Mouse (Mus musculus): Measurements from ENCODE around the gene Mctp1. TPM values are rescaled to one million over a fixed set of nuclear protein-coding genes. Genes with fewer than 3 reads are reported as not detected.

Mctp1 gene
- polyA plus RNA-seq, 1 experiment from 2014 or later: 1.4 TPM

GRCm38 (mm10) chr13:76620525-76620924 is 236.2 kb downstream of the Mctp1 start:
- Histone ChIP-seq H3K4me2 (replicated peaks) (no peak overlapping the region), H3K9ac (no peak overlapping the region), H3K27ac (replicated peaks) (no peak overlapping the region), H3K36me3 (no peaks in the 10 kb centered on the region), H3K27me3 (no peaks in the 10 kb centered on the region), H3K9me3 (replicated peaks) (no peaks in the 10 kb centered on the region), H3K4me3 (replicated peaks) (no peak overlapping the region), H3K4me1 (no peaks in the 10 kb centered on the region)
- WGBS: 51% methylated on average over 1 of the region's 1 CpGs
- ATAC-seq (ENCODE audit: insufficient number of reproducible peaks, low FRiP score, low TSS enrichment, low read depth): no peak

- 76% methylated on average over 1 of the region's 1 CpGs for WGBS
- H3K36me3 ChIP-seq: no peaks in the 10 kb centered on the region
- H3K27ac ChIP-seq (replicated peaks): no peak overlapping the region
- no peak overlapping the region for H3K9ac ChIP-seq
- no peak overlapping the region for H3K4me2 ChIP-seq (replicated peaks)
- H3K4me1 ChIP-seq: no peaks in the 10 kb centered on the region
- H3K4me3 ChIP-seq (replicated peaks): no peak overlapping the region
- H3K27me3 ChIP-seq: no peaks in the 10 kb centered on the region
- no peak for ATAC-seq (ENCODE audit: insufficient number of reproducible peaks, low FRiP score, low TSS enrichment, low read depth)
- no peaks in the 10 kb centered on the region for H3K9me3 ChIP-seq (replicated peaks)
These were observed 249.4 kb downstream of the Mctp1 start for GRCm38 (mm10) chr13:76633707-76634106.

- Histone ChIP-seq H3K27me3 (no peaks in the 10 kb centered on the region), H3K9me3 (replicated peaks) (no peaks in the 10 kb centered on the region), H3K9ac (no peak overlapping the region), H3K27ac (replicated peaks) (no peak overlapping the region), H3K4me3 (replicated peaks) (no peak overlapping the region), H3K4me2 (replicated peaks) (no peak overlapping the region), H3K4me1 (no peaks in the 10 kb centered on the region), H3K36me3 (no peaks in the 10 kb centered on the region)
- ATAC-seq (ENCODE audit: insufficient number of reproducible peaks, low FRiP score, low TSS enrichment, low read depth): no peak
- 76% methylated on average over 2 of the region's 2 CpGs for WGBS
These were observed 253.9 kb downstream of the Mctp1 start for GRCm38 (mm10) chr13:76638282-76638681.

- H3K27ac ChIP-seq (replicated peaks): no peak overlapping the region
- no peak overlapping the region for H3K9ac ChIP-seq
- H3K4me2 ChIP-seq (replicated peaks): no peak overlapping the region
- no peaks in the 10 kb centered on the region for H3K4me1 ChIP-seq
- no peak overlapping the region for H3K4me3 ChIP-seq (replicated peaks)
- no peak for ATAC-seq (ENCODE audit: insufficient number of reproducible peaks, low FRiP score, low TSS enrichment, low read depth)
- no peaks in the 10 kb centered on the region for H3K27me3 ChIP-seq
- H3K36me3 ChIP-seq: no peaks in the 10 kb centered on the region
- no peaks in the 10 kb centered on the region for H3K9me3 ChIP-seq (replicated peaks)
These were observed 275.2 kb downstream of the Mctp1 start for GRCm38 (mm10) chr13:76659523-76659922.

- Histone ChIP-seq H3K9me3 (replicated peaks) (no peaks in the 10 kb centered on the region), H3K36me3 (no peaks in the 10 kb centered on the region), H3K4me1 (no peaks in the 10 kb centered on the region), H3K4me2 (replicated peaks) (no peak overlapping the region), H3K4me3 (replicated peaks) (no peak overlapping the region), H3K27me3 (no peaks in the 10 kb centered on the region), H3K27ac (replicated peaks) (no peak overlapping the region), H3K9ac (no peak overlapping the region)
- ATAC-seq (ENCODE audit: insufficient number of reproducible peaks, low FRiP score, low TSS enrichment, low read depth): no peak
These were observed 297.0 kb downstream of the Mctp1 start for GRCm38 (mm10) chr13:76681286-76681685.

GRCm38 (mm10) chr13:76689349-76689748 is 305.0 kb downstream of the Mctp1 start:
- ATAC-seq (ENCODE audit: insufficient number of reproducible peaks, low FRiP score, low TSS enrichment, low read depth): no peak
- 89% methylated on average over 2 of the region's 2 CpGs for WGBS
- no peak overlapping the region for H3K27ac ChIP-seq (replicated peaks)
- H3K9ac ChIP-seq: no peak overlapping the region
- no peaks in the 10 kb centered on the region for H3K27me3 ChIP-seq
- H3K4me1 ChIP-seq: no peaks in the 10 kb centered on the region
- no peaks in the 10 kb centered on the region for H3K36me3 ChIP-seq
- no peak overlapping the region for H3K4me2 ChIP-seq (replicated peaks)
- H3K9me3 ChIP-seq (replicated peaks): no peaks in the 10 kb centered on the region
- no peak overlapping the region for H3K4me3 ChIP-seq (replicated peaks)

GRCm38 (mm10) chr13:76690143-76690542 is 305.8 kb downstream of the Mctp1 start:
- H3K9me3 ChIP-seq (replicated peaks): no peaks in the 10 kb centered on the region
- no peak for ATAC-seq (ENCODE audit: insufficient number of reproducible peaks, low FRiP score, low TSS enrichment, low read depth)

GRCm38 (mm10) chr13:76690697-76691096 is 306.4 kb downstream of the Mctp1 start:
- no peaks in the 10 kb centered on the region for H3K9me3 ChIP-seq (replicated peaks)
- no peak overlapping the region for H3K4me2 ChIP-seq (replicated peaks)
- H3K36me3 ChIP-seq: no peaks in the 10 kb centered on the region
- H3K4me3 ChIP-seq (replicated peaks): no peak overlapping the region
- H3K27ac ChIP-seq (replicated peaks): no peak overlapping the region
- no peaks in the 10 kb centered on the region for H3K4me1 ChIP-seq
- H3K27me3 ChIP-seq: no peaks in the 10 kb centered on the region
- no peak for ATAC-seq (ENCODE audit: insufficient number of reproducible peaks, low FRiP score, low TSS enrichment, low read depth)
- WGBS: 82% methylated on average over 1 of the region's 1 CpGs
- H3K9ac ChIP-seq: no peak overlapping the region

More at GRCm38 (mm10) chr13:76690143-76690542, 305.8 kb downstream of the Mctp1 start:
- Histone ChIP-seq H3K4me3 (replicated peaks) (no peak overlapping the region), H3K36me3 (no peaks in the 10 kb centered on the region), H3K27me3 (no peaks in the 10 kb centered on the region), H3K4me2 (replicated peaks) (no peak overlapping the region), H3K9ac (no peak overlapping the region), H3K27ac (replicated peaks) (no peak overlapping the region), H3K4me1 (no peaks in the 10 kb centered on the region)

GRCm38 (mm10) chr13:76734013-76734412 is 349.7 kb downstream of the Mctp1 start:
- Histone ChIP-seq H3K27ac (replicated peaks) (no peak overlapping the region), H3K27me3 (no peaks in the 10 kb centered on the region), H3K9me3 (replicated peaks) (no peaks in the 10 kb centered on the region), H3K4me1 (no peaks in the 10 kb centered on the region), H3K4me3 (replicated peaks) (no peak overlapping the region), H3K4me2 (replicated peaks) (no peak overlapping the region), H3K36me3 (no peaks in the 10 kb centered on the region), H3K9ac (no peak overlapping the region)
- ATAC-seq (ENCODE audit: insufficient number of reproducible peaks, low FRiP score, low TSS enrichment, low read depth): no peak

GRCm38 (mm10) chr13:76750663-76751429 is 366.5 kb downstream of the Mctp1 start:
- no peaks in the 10 kb centered on the region for H3K36me3 ChIP-seq
- no peak overlapping the region for H3K27ac ChIP-seq (replicated peaks)
- WGBS: 58% methylated on average over 4 of the region's 4 CpGs
- H3K4me3 ChIP-seq (replicated peaks): no peak overlapping the region
- no peak overlapping the region for H3K4me2 ChIP-seq (replicated peaks)
- H3K4me1 ChIP-seq: no peaks in the 10 kb centered on the region
- no peak for ATAC-seq (ENCODE audit: insufficient number of reproducible peaks, low FRiP score, low TSS enrichment, low read depth)
- no peak overlapping the region for H3K9ac ChIP-seq
- no peaks in the 10 kb centered on the region for H3K9me3 ChIP-seq (replicated peaks)
- no peaks in the 10 kb centered on the region for H3K27me3 ChIP-seq

- Histone ChIP-seq H3K9me3 (replicated peaks) (no peaks in the 10 kb centered on the region), H3K9ac (no peak overlapping the region), H3K4me1 (no peaks in the 10 kb centered on the region), H3K4me3 (replicated peaks) (no peak overlapping the region), H3K4me2 (replicated peaks) (no peak overlapping the region), H3K27me3 (no peaks in the 10 kb centered on the region), H3K27ac (replicated peaks) (no peak overlapping the region), H3K36me3 (no peaks in the 10 kb centered on the region)
- ATAC-seq (ENCODE audit: insufficient number of reproducible peaks, low FRiP score, low TSS enrichment, low read depth): no peak; the same call in 1 of the 2 replicates
- 16% methylated on average over 6 of the region's 6 CpGs for WGBS
These were observed 375.6 kb downstream of the Mctp1 start for GRCm38 (mm10) chr13:76759832-76760490.

GRCm38 (mm10) chr13:76799662-76800061 is 415.3 kb downstream of the Mctp1 start:
- ATAC-seq (ENCODE audit: insufficient number of reproducible peaks, low FRiP score, low TSS enrichment, low read depth): no peak
- no peak overlapping the region for H3K9ac ChIP-seq
- H3K27me3 ChIP-seq: no peaks in the 10 kb centered on the region
- no peak overlapping the region for H3K4me3 ChIP-seq (replicated peaks)
- H3K36me3 ChIP-seq: no peaks in the 10 kb centered on the region
- H3K4me1 ChIP-seq: no peaks in the 10 kb centered on the region
- H3K27ac ChIP-seq (replicated peaks): no peak overlapping the region
- 85% methylated on average over 1 of the region's 1 CpGs for WGBS
- H3K9me3 ChIP-seq (replicated peaks): no peaks in the 10 kb centered on the region
- no peak overlapping the region for H3K4me2 ChIP-seq (replicated peaks)

Measured in embryonic facial prominence, embryonic 15.5 days (tissue).